Mouse (Mus musculus) small intestine, adult 2 months (tissue): ENCODE data around the gene Pdzph1.

Experiments
- CTCF ChIP-seq: fragments of 200-500 bp; IDR thresholded peaks from 2 replicates; pipeline ENCODE4 v1.5.1; 2012; ENCODE audit warnings: low read depth, mild to moderate bottlenecking, control low read depth, inconsistent platforms, low read length, moderate library complexity, mixed read lengths; ENCODE audit not compliant: insufficient replicate concordance, insufficient read length; ENCODE audit errors: extremely low read depth
- POLR2A ChIP-seq: fragments of 200-500 bp; IDR thresholded peaks from 2 replicates; pipeline ENCODE4 v1.6.1; 2012; ENCODE audit warnings: low read depth, mild to moderate bottlenecking, control low read depth, inconsistent platforms, low read length, moderate library complexity

- no peak for TF ChIP-seq CTCF
- no peak for TF ChIP-seq POLR2A
These were observed 101.1 kb downstream of the Pdzph1 start for GRCm38 (mm10) chr17:58889905-58890645.
